Mouse (Mus musculus) embryonic facial prominence, embryonic 12.5 days (tissue): ENCODE results near the gene Zdhhc8. TPM values are rescaled to one million over a fixed set of nuclear protein-coding genes. Genes with fewer than 3 reads are reported as not detected.

Experiments
- ATAC-seq: fragments of 200-750 bp; cut with Nextera tagmentation; 2 replicates; pipeline ENCODE4 v1.8.0; 2017; ENCODE audit not compliant: insufficient number of reproducible peaks, insufficient read depth, low FRiP score, low TSS enrichment
- H3K27ac ChIP-seq: fragments of 300-500 bp; sonication (generic); 2 replicates; pipeline ENCODE4 v1.5.1; 2016; ENCODE audit warnings: mild to moderate bottlenecking
- H3K27me3 ChIP-seq: fragments of 300-500 bp; sonication (generic); 2 replicates; pipeline ENCODE4 v1.6.1; 2016; ENCODE audit warnings: mild to moderate bottlenecking, moderate library complexity
- H3K36me3 ChIP-seq: fragments of 300-500 bp; sonication (generic); 2 replicates; pipeline ENCODE4 v1.6.1; 2016; ENCODE audit warnings: mild to moderate bottlenecking
- H3K4me1 ChIP-seq: fragments of 300-500 bp; sonication (generic); 2 replicates; pipeline ENCODE4 v1.6.1; 2016
- H3K4me2 ChIP-seq: fragments of 300-500 bp; sonication (generic); replicated peaks from 2 replicates; pipeline ENCODE4 v1.6.1; 2016; ENCODE audit warnings: mild to moderate bottlenecking, moderate library complexity
- H3K4me3 ChIP-seq: fragments of 300-500 bp; sonication (generic); 2 replicates; pipeline ENCODE4 v1.5.1; 2016; ENCODE audit warnings: mild to moderate bottlenecking
- H3K9ac ChIP-seq: fragments of 300-500 bp; sonication (generic); 2 replicates; pipeline ENCODE4 v1.6.1; 2016; ENCODE audit warnings: mild to moderate bottlenecking, moderate library complexity
- H3K9me3 ChIP-seq: fragments of 300-500 bp; sonication (generic); 2 replicates; pipeline ENCODE4 v1.6.1; 2016; ENCODE audit warnings: mild to moderate bottlenecking, moderate library complexity
- WGBS: fragments of 180-500 bp; shearing (Covaris S2); methylation state at CpG from one replicate; pipeline ENCODE4 v1.1.7; 2016; 5-methylcytosine and 5-hydroxymethylcytosine counted together
- polyA plus RNA-seq: library from polyadenylated mRNA; unstranded; fragments of >200 nt; fragmentation: Nextera tagmentation; extraction: Ambion mirVana; gene quantifications from 2 replicates; pipeline ENCODE4 v1.2.1, GENCODE M21; 2016

Gene Zdhhc8
- polyA plus RNA-seq, 1 experiment from 2014 or later, result 19.9 TPM

DNA sequence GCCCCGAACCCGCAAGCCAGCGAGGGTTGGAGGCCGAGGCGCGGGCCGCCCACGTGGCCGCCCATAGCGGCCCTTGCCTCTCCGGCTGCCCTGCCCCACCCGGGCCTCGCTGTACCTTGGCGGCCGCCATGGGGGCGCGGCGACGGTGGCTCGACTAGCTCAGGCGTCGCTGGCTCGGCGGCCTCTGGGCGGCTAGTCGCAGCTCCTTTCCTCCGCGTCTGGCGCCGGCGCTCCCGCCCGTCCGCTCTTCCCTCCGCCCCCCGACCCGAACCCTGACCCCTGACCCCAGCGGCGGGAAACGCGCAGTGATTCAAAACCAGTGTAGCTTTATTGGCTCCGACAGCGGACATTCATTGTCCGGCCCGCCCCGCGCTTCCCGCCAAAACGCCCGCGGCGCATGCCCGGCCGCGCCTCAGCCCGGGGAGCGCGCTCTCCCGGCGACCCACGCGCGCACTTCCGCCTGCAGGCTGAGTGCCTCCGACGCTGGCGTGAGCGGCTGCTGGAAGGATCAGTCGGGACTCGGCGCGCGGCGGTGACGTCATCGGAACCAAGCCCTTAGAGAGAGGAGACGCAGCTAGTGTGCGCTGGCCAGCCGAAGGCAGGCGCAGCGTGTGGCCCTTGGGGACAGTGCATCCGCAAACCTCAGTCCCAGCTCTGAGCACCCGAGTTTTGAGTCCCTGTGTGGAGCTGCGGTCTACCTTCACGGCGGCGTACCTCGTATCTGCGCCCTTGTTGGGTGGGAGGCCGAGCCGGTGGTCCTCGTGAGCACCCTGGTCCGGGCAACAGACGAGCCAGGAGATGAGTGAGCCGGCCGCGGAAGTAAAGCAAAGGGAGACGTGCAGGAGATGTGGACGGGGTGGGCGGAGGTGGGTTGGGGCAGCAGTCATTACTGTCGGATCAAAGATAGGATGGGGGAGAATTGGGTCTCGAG lies 13.8 kb upstream of the Zdhhc8 start, which contains the start of the genes Trmt2a and Ranbp1:
TSS of gene Trmt2a (plus strand) at position 247 of the 931 bp plus-strand sequence.
TSS of gene Ranbp1 (minus strand) at position 300 of the 931 bp plus-strand sequence.
- Histone ChIP-seq H3K27ac (peak within 1 kb of the TSS; percentile 92), H3K4me3 (peak within 1 kb of the TSS; percentile 84), H3K27me3 (no peaks in the 10 kb centered on the region), H3K9ac (peak within 1 kb of the TSS; percentile 86), H3K9me3 (no peaks in the 10 kb centered on the region), H3K4me2 (peak within 1 kb of the TSS; percentile 77), H3K36me3 (peaks cover 67% of the 10 kb centered on the region), H3K4me1 (peaks cover 32% of the 10 kb centered on the region)
- WGBS, result under 1% methylated on average over 102 of the region's 102 CpGs
- ATAC-seq, result peak; percentile 95

DNA sequence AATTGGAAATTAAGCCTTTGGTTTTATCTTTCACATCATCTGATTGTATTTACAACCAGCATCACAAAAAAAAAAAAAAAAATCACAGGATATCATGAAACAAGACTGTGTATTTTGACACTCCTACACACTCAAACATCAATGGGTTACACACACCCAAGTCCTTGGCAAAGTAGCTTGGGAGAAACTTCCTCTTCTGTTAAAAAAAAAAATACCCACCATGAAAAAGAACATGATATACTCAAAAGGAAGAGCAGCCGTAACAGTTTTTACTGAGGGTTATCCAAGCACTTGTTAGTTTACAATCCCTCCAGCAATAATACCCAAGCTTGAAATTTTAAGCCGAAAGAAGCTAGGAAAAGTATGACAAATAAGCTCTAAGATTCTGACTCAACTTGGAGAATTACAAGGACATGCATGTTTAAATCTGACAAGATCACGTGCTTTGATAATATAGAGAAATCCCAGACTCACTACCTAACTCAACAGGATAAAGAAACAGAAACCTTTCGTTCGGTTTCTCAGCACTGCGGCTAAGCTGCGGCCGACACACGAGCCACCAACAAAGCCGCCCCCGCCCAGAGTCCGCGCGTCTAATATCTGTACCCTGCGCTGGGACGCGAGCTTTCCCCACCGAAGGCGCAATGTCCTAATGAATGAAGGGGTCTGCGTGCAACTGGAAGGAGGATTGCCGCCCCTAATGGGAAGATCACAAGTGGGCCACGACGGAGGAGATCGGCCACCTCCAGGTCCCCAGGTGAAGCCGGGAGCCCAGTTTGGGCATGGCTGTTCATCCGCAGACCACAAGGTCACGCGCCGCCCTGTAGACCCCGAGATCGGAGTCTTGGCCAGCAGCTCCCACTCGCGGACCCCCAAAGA lies 12.8 kb upstream of the Zdhhc8 start:
- H3K27ac ChIP-seq, result peak overlapping the region; percentile 92
- peak overlapping the region; percentile 77 for H3K4me2 ChIP-seq
- H3K27me3 ChIP-seq, result no peaks in the 10 kb centered on the region
- no peaks in the 10 kb centered on the region for H3K9me3 ChIP-seq
- peak overlapping the region; percentile 84 for H3K4me3 ChIP-seq
- WGBS, result under 1% methylated on average over 33 of the region's 33 CpGs
- peaks cover 32% of the 10 kb centered on the region for H3K4me1 ChIP-seq
- H3K9ac ChIP-seq, result peak overlapping the region; percentile 86
- H3K36me3 ChIP-seq, result peaks cover 67% of the 10 kb centered on the region
- no peak for ATAC-seq

DNA sequence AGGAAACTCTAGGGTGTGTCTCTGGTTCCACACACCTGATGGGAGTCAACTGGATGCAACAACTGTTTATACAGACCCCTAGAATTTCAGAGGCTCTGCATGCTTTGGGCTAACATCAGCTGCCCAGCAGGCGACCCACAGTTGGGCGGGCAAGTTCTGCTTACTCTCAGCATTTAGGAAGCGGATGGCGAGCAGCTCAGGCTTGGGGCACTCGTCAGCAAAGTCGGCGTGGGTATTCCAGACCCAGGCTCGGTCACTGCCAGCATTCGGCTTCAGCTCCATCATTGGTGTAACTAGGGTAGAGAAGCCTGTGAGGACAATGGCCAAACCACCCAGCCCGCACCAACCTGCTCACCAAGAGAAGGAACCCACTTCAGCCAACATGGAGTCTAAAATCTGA lies 6.6 kb upstream of the Zdhhc8 start:
- H3K36me3 ChIP-seq, result peaks cover 85% of the 10 kb centered on the region
- no peaks in the 10 kb centered on the region for H3K27me3 ChIP-seq
- H3K4me2 ChIP-seq, result no peak overlapping the region
- WGBS, result 95% methylated on average over 10 of the region's 10 CpGs
- H3K4me1 ChIP-seq, result peaks cover 4% of the 10 kb centered on the region; the same call in 1 of the 2 replicates
- H3K9ac ChIP-seq, result no peak overlapping the region
- H3K27ac ChIP-seq, result no peak overlapping the region
- H3K4me3 ChIP-seq, result no peak overlapping the region
- no peak for ATAC-seq
- H3K9me3 ChIP-seq, result no peaks in the 10 kb centered on the region

DNA sequence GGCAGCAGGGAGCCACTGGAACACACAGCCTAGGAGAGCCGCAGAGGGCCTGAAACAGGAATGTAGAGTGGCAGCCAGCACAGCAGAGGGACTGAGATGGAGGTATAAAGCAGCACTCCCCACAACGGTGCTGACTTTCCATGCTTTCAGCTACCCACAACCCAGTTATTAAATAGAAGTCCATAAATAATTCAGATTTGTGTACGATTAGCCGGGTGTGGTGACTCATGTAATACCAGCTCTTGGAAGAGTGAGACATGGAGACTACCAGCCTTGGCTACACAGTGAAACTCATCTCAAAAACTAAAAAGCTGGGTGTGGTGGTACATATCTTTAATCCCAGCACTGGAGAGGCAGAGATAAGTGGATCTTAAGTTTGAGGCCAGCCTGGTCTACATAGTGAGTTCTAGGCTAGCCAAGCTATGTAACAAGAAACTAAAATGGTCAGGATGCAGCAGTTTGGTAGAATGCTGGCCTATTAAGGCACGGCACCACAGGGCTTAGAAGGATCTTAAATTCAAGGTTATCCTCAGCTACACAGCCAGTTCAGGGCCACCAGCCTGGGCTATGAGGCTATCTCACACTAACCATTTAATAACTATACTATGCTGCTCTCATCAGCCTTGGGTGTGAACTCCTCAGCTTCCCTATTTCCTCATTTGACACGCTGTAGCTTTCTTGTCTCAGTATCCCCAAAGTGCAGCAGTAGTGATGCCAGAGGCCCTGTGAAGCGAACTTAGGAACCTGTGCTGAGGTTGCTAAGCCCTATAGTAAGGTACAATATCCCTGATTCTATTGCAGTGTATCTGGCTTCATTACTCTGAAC lies 2.0 kb upstream of the Zdhhc8 start:
- no peak overlapping the region for H3K9ac ChIP-seq
- H3K4me3 ChIP-seq, result no peak overlapping the region
- H3K4me2 ChIP-seq, result no peak overlapping the region
- no peaks in the 10 kb centered on the region for H3K27me3 ChIP-seq
- ATAC-seq, result no peak
- H3K9me3 ChIP-seq, result no peaks in the 10 kb centered on the region
- H3K4me1 ChIP-seq, result peaks cover 20% of the 10 kb centered on the region
- 78% methylated on average over 7 of the region's 7 CpGs for WGBS
- H3K36me3 ChIP-seq, result peaks cover 38% of the 10 kb centered on the region
- H3K27ac ChIP-seq, result 0 out of 2 replicates have a peak overlapping the region, but pooled peaks have one; percentile 89

DNA sequence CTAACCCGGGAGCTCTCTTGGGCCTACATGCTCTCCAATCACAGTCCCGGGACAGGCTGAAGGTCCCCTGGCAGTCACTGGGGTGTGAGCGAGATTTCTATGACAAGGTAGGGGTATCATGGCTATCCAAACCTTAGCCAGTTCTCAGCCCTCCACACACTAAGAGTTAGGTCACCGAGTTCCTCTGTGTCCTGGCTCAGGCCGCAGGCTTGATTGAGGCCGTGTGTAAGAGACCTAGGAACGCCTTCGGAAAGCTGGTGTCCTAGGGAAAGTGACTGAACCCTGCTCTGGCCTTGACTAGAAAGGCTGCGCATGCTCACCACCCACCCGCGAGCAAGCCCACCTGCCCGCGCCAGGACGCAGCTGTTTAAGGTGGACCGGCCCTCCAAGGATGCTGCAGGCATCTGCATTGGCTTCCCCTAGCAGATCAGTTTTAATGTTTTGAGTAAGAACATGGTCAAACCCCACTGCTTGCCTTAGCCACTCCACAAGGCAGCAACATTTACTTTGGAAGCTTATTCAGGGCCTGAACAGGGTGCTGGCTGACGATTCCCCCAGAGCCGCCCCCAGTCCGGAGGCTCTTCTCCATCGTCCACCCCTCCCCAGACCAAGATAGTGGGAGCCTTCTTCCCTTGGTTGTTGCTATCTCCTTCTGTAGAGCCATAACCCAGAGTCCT lies 591 bp upstream of the Zdhhc8 start:
- H3K27ac ChIP-seq, result peak overlapping the region; percentile 89
- peak overlapping the region; percentile 93 for H3K4me2 ChIP-seq
- no peaks in the 10 kb centered on the region for H3K9me3 ChIP-seq
- ATAC-seq, result peak; percentile 73
- H3K9ac ChIP-seq, result peak overlapping the region; percentile 85
- no peaks in the 10 kb centered on the region for H3K27me3 ChIP-seq
- WGBS, result 5% methylated on average over 19 of the region's 19 CpGs
- H3K4me1 ChIP-seq, result peaks cover 20% of the 10 kb centered on the region
- peaks cover 31% of the 10 kb centered on the region for H3K36me3 ChIP-seq
- peak overlapping the region; percentile 87 for H3K4me3 ChIP-seq

DNA sequence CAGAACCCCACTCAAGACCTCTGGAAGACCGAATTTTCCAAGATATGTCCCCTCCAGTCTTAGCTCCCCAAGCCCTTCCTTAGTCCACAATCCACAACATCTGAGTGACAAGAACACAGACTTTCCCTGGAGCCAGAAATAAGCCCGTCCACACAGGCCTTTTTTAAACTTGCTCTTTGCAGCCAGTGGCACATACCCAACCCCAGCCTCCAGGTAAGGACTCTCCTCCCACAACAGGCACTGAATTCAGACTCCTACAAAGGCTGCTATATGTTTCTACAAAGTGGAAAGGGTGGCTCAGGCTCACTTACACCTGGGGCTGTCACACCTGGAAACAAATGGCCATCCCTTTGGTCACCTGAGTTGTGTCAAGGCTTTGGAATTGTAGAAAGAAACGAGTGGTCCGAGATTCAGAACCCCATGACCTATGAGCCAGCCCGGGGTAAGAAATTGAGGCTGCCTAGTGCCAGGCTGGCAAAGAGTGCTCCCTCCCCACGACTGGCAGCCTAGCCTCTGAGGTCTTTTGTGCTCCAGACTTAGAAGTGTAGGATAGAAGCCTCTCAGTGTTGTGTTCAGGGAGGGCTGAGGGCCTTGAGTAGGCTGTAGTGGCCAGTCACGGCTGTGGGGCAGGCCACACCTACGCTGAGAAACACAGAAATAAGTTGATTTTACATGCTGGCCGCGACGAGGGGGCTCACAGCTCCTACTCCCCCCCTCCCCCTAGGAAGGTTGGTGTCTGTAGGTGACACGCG lies 841 bp downstream of the Zdhhc8 start:
- Histone ChIP-seq H3K36me3 (peaks cover 19% of the 10 kb centered on the region), H3K9me3 (no peaks in the 10 kb centered on the region), H3K27me3 (no peaks in the 10 kb centered on the region), H3K9ac (peak overlapping the region; percentile 85), H3K4me1 (peaks cover 25% of the 10 kb centered on the region), H3K27ac (peak overlapping the region; percentile 89), H3K4me2 (peak overlapping the region; percentile 93), H3K4me3 (peak overlapping the region; percentile 87)
- 18% methylated on average over 13 of the region's 13 CpGs for WGBS
- no peak for ATAC-seq

DNA sequence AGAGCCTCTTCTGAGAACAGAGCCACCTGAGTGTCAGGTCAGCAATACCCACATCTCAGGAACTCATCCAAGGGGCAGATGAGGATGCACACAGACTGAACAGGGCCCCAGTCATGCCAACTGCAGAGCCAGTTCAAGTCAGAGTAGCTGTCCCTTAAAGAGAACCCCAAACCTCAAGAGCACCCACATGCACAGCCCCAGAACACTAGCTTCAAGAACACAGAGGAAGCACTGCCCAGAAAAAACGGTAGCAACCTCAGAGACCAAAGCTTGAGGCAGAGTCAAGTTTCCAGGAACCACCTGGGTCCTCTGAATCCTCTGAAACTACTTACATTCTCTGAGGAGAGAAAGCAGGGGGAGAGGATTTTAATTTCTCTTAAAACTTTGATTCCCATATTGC lies 1.5 kb downstream of the Zdhhc8 start:
- H3K9me3 ChIP-seq, result no peaks in the 10 kb centered on the region
- H3K27ac ChIP-seq, result no peak overlapping the region
- H3K9ac ChIP-seq, result 0 out of 2 replicates have a peak overlapping the region, but pooled peaks have one; percentile 21
- H3K4me2 ChIP-seq, result peak overlapping the region; percentile 93; the same call in 1 of the 2 replicates
- WGBS, result 45% methylated on average over 1 of the region's 1 CpGs
- peaks cover 25% of the 10 kb centered on the region for H3K4me1 ChIP-seq
- H3K36me3 ChIP-seq, result peaks cover 18% of the 10 kb centered on the region; the same call in 1 of the 2 replicates
- H3K4me3 ChIP-seq, result no peak overlapping the region
- H3K27me3 ChIP-seq, result no peaks in the 10 kb centered on the region
- ATAC-seq, result no peak

DNA sequence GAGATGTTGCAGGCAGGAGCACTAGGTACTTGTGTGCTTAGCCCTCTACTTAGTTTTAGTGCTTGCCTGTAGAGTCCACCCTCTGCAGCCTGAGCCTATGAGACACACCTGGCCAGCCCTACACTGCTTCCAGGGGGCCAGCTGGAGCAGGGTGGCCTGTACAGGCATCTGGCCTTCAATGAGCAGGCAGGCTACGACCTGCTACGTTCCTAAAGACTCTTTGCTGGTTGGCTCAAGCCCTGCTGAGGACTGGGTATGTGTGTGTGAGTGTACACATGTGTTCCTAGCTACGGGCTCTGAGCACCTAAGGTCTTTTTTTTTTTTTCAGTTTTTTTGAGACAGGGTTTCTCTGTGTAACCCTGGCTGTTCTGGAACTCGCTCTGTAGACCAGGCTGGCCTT lies 3.5 kb downstream of the Zdhhc8 start:
- ATAC-seq, result no peak
- no peak overlapping the region for H3K4me3 ChIP-seq
- no peak overlapping the region for H3K27ac ChIP-seq
- H3K36me3 ChIP-seq, result peaks cover 31% of the 10 kb centered on the region
- H3K4me2 ChIP-seq, result no peak overlapping the region
- WGBS, result 80% methylated on average over 4 of the region's 4 CpGs
- H3K27me3 ChIP-seq, result no peaks in the 10 kb centered on the region
- H3K9ac ChIP-seq, result no peak overlapping the region
- H3K9me3 ChIP-seq, result no peaks in the 10 kb centered on the region
- peaks cover 25% of the 10 kb centered on the region for H3K4me1 ChIP-seq

DNA sequence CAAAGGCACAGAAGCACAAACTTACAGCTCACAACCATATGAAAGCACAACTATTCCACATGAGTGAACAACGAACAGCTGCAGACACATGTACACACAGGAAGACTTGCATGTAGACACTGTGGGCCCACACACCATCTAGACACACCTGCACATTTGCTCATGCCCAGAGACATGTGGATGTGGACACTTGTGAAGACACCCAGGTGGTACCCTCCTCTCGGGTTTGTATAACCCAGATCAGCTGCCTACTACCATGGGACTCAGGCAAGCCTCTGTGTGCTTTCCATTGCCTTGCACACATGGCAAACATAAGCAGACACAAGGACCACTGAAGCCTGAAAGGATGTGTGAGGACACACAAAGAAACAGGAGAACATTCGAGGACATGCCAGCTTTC lies 3.9 kb downstream of the Zdhhc8 start:
- Histone ChIP-seq H3K9me3 (no peaks in the 10 kb centered on the region), H3K36me3 (peaks cover 35% of the 10 kb centered on the region), H3K4me2 (no peak overlapping the region), H3K4me3 (no peak overlapping the region), H3K9ac (no peak overlapping the region), H3K27ac (no peak overlapping the region), H3K27me3 (no peaks in the 10 kb centered on the region), H3K4me1 (peaks cover 21% of the 10 kb centered on the region)
- 85% methylated on average over 3 of the region's 3 CpGs for WGBS
- ATAC-seq, result no peak

DNA sequence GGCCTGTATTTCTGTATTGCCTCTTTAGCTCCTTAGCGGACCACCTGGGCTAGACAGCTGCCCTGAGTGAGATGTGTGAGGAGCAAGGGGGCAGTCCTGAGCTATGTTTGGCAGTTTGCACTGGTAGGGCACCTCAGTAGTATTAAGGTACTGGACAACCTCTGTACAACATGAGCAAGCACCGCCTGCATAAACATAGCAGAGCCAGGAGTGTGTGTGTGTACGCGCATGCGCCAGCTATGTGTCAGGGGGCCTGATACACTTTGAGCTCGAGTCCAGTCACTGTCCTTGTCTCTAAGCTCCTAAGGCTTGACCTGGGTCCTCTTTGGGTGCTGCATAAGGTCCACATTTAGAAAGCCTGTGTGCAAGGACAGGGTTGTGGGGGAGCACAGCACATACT lies 4.3 kb downstream of the Zdhhc8 start:
- Histone ChIP-seq H3K27me3 (no peaks in the 10 kb centered on the region), H3K36me3 (peaks cover 39% of the 10 kb centered on the region), H3K9ac (no peak overlapping the region), H3K4me2 (no peak overlapping the region), H3K27ac (no peak overlapping the region), H3K4me3 (no peak overlapping the region), H3K4me1 (peaks cover 17% of the 10 kb centered on the region), H3K9me3 (no peaks in the 10 kb centered on the region)
- ATAC-seq, result no peak
- 86% methylated on average over 6 of the region's 6 CpGs for WGBS
